Mouse (Mus musculus) MEL (cell line): ENCODE data around the gene Fosb. TPM values are rescaled to one million over a fixed set of nuclear protein-coding genes. Genes with fewer than 3 reads are reported as not detected.

Experiments
- DNase-seq: peaks from one replicate; pipeline ENCODE4 v3.0.0; 2011; ENCODE audit warnings: low read depth, low spot score
- H3K27ac ChIP-seq: 2 replicates; pipeline ENCODE4 v1.5.1; 2012; ENCODE audit warnings: low read depth, mild to moderate bottlenecking, control low read depth, low read length, moderate library complexity; ENCODE audit not compliant: control insufficient read depth
- H3K27me3 ChIP-seq, 2 experiments: fragments of 150-350 bp in 1 of 2; sonication (generic) in 1 of 2; 2 replicates each; pipeline ENCODE4 v1.6.1; 2012; ENCODE audit warnings: low read length in 2 of 2, mild to moderate bottlenecking in 2 of 2, improper control_type of control experiment in 1 of 2, moderate library complexity in 1 of 2; ENCODE audit not compliant: insufficient read depth in 2 of 2, control insufficient read depth in 1 of 2
- H3K36me3 ChIP-seq, 2 experiments: 2 replicates each; pipeline ENCODE4 v1.6.1; 2012 to 2014; ENCODE audit warnings: low read length in 2 of 2, improper control_type of control experiment in 1 of 2, inconsistent platforms in 1 of 2, mild to moderate bottlenecking in 1 of 2; ENCODE audit not compliant: insufficient read depth in 2 of 2, control insufficient read depth in 1 of 2
- H3K4me1 ChIP-seq, 2 experiments: fragments of 150-350 bp in 1 of 2; sonication (generic) in 1 of 2; 2 replicates each; pipeline ENCODE4 v1.6.1; 2012; ENCODE audit warnings: low read length in 2 of 2, improper control_type of control experiment in 1 of 2, mild to moderate bottlenecking in 1 of 2; ENCODE audit not compliant: insufficient read depth in 2 of 2, control insufficient read depth in 1 of 2
- H3K4me3 ChIP-seq, 2 experiments: fragments of 150-350 bp in 1 of 2; sonication (generic) in 1 of 2; 2 replicates each; pipeline ENCODE4 v1.5.1; 2012; ENCODE audit warnings: low read depth in 2 of 2, low read length in 2 of 2, mild to moderate bottlenecking in 2 of 2, moderate library complexity in 2 of 2, control low read depth in 1 of 2, improper control_type of control experiment in 1 of 2; ENCODE audit not compliant: control insufficient read depth in 1 of 2, insufficient read depth in 1 of 2
- H3K79me2 ChIP-seq: 2 replicates; pipeline ENCODE4 v1.6.1; 2012; ENCODE audit warnings: mild to moderate bottlenecking, low read length, moderate library complexity; ENCODE audit not compliant: control insufficient read depth, poor library complexity, insufficient read depth
- H3K9ac ChIP-seq: 2 replicates; pipeline ENCODE4 v1.6.1; 2012; ENCODE audit warnings: low read depth, mild to moderate bottlenecking, control low read depth, low read length, moderate library complexity; ENCODE audit not compliant: control insufficient read depth, poor library complexity, severe bottlenecking
- H3K9me3 ChIP-seq: fragments of 150-350 bp; sonication (generic); replicated peaks from 2 replicates; pipeline ENCODE4 v1.6.1; 2012; ENCODE audit warnings: mild to moderate bottlenecking, low read length, improper control_type of control experiment, moderate library complexity; ENCODE audit not compliant: insufficient read depth
- BHLHE40 ChIP-seq: IDR thresholded peaks from 2 replicates; pipeline ENCODE4 v1.6.1; 2012; ENCODE audit warnings: low read depth, mild to moderate bottlenecking, inconsistent platforms, low read length, improper control_type of control experiment, borderline replicate concordance
- CHD2 ChIP-seq: IDR thresholded peaks from 2 replicates; pipeline ENCODE4 v1.6.1; 2011; ENCODE audit warnings: low read length, improper control_type of control experiment
- ETS1 ChIP-seq: IDR thresholded peaks from 2 replicates; pipeline ENCODE4 v1.6.1; 2012; ENCODE audit warnings: low read depth, mild to moderate bottlenecking, inconsistent platforms, low read length, improper control_type of control experiment, moderate library complexity
- GABPA ChIP-seq: IDR thresholded peaks from 2 replicates; pipeline ENCODE4 v1.6.1; 2012; ENCODE audit warnings: low read depth, mild to moderate bottlenecking, inconsistent platforms, low read length, improper control_type of control experiment, moderate library complexity
- HCFC1 ChIP-seq: IDR thresholded peaks from 2 replicates; pipeline ENCODE4 v1.6.1; 2012; ENCODE audit warnings: low read depth, mild to moderate bottlenecking, inconsistent platforms, low read length, improper control_type of control experiment, moderate library complexity
- KAT2A ChIP-seq: conservative IDR thresholded peaks from 2 replicates; pipeline ENCODE4 v1.6.1; 2012; ENCODE audit warnings: low read depth, low read length, improper control_type of control experiment, inconsistent platforms
- MAFK ChIP-seq: IDR thresholded peaks from 2 replicates; pipeline ENCODE4 v1.6.1; 2011; ENCODE audit warnings: low read depth, mild to moderate bottlenecking, low read length, improper control_type of control experiment, borderline replicate concordance
- MEF2A ChIP-seq: IDR thresholded peaks from 2 replicates; pipeline ENCODE4 v1.6.1; 2014; ENCODE audit warnings: low read depth, mild to moderate bottlenecking, inconsistent platforms, low read length, improper control_type of control experiment; ENCODE audit not compliant: poor library complexity, insufficient replicate concordance, severe bottlenecking; ENCODE audit errors: extremely low read depth
- MXI1 ChIP-seq: IDR thresholded peaks from 2 replicates; pipeline ENCODE4 v1.6.1; 2011; ENCODE audit warnings: mild to moderate bottlenecking, low read depth, low read length, improper control_type of control experiment
- MYB ChIP-seq: IDR thresholded peaks from 2 replicates; pipeline ENCODE4 v1.6.1; 2011; ENCODE audit warnings: mild to moderate bottlenecking, low read depth, low read length, improper control_type of control experiment
- MYC ChIP-seq: IDR thresholded peaks from 2 replicates; pipeline ENCODE4 v1.6.1; 2011; ENCODE audit warnings: low read depth, mild to moderate bottlenecking, low read length, improper control_type of control experiment, moderate library complexity
- NELFE ChIP-seq: IDR thresholded peaks from 2 replicates; pipeline ENCODE4 v1.6.1; 2011; ENCODE audit warnings: low read depth, low read length, improper control_type of control experiment
- POLR2AphosphoS5 ChIP-seq: IDR thresholded peaks from 2 replicates; pipeline ENCODE4 v1.6.1; 2012; ENCODE audit warnings: low read depth, borderline replicate concordance, mild to moderate bottlenecking, inconsistent platforms, low read length, moderate library complexity, mixed read lengths
- RAD21 ChIP-seq: IDR thresholded peaks from 2 replicates; pipeline ENCODE4 v1.6.1; 2011; ENCODE audit warnings: mild to moderate bottlenecking, low read depth, low read length, improper control_type of control experiment
- RCOR1 ChIP-seq: IDR thresholded peaks from 2 replicates; pipeline ENCODE4 v1.6.1; 2012; ENCODE audit warnings: low read depth, mild to moderate bottlenecking, inconsistent platforms, low read length, improper control_type of control experiment
- SMC3 ChIP-seq: IDR thresholded peaks from 2 replicates; pipeline ENCODE4 v1.6.1; 2011; ENCODE audit warnings: low read depth, low read length, improper control_type of control experiment
- USF1 ChIP-seq: IDR thresholded peaks from 2 replicates; pipeline ENCODE4 v1.6.1; 2014; ENCODE audit warnings: low read depth, mild to moderate bottlenecking, inconsistent platforms, low read length, improper control_type of control experiment, moderate library complexity
- USF2 ChIP-seq, 2 experiments: IDR thresholded peaks; 2 replicates each; pipeline ENCODE4 v1.6.1; 2011 to 2012; ENCODE audit warnings: improper control_type of control experiment in 2 of 2, low read length in 2 of 2, borderline replicate concordance in 1 of 2, inconsistent platforms in 1 of 2, low read depth in 1 of 2, mild to moderate bottlenecking in 1 of 2; ENCODE audit not compliant: insufficient read depth in 1 of 2
- ZMIZ1 ChIP-seq: IDR thresholded peaks from 2 replicates; pipeline ENCODE4 v1.6.1; 2012; ENCODE audit warnings: low read depth, mild to moderate bottlenecking, inconsistent platforms, low read length, improper control_type of control experiment, moderate library complexity
- ZNF384 ChIP-seq: IDR thresholded peaks from 2 replicates; pipeline ENCODE4 v1.6.1; 2012; ENCODE audit warnings: low read depth, mild to moderate bottlenecking, inconsistent platforms, low read length, improper control_type of control experiment
- polyA plus RNA-seq, 2 experiments: library from polyadenylated mRNA; stranded (reverse) in 1 of 2; unstranded in 1 of 2; fragments of >175 nt in 1 of 2; fragments of >200 nt in 1 of 2; gene quantifications; 2 replicates each; pipeline versions ENCODE4 v1.2.1 to v1.2.4; 2012; ENCODE audit warnings: low replicate concordance in 2 of 2, low read depth in 1 of 2; ENCODE audit not compliant: insufficient read length in 2 of 2, insufficient read depth in 1 of 2, missing spikeins in 1 of 2
- total RNA-seq: library from RNA; depleted of rRNA; stranded (reverse); fragments of 300-350 nt; gene quantifications from 2 replicates; pipeline ENCODE4 v1.2.3, GENCODE M21; 2012

The Fosb gene
- total and polyA plus RNA-seq, 3 experiments: 0.04 to 0.49 TPM; not detected in 1

DNA sequence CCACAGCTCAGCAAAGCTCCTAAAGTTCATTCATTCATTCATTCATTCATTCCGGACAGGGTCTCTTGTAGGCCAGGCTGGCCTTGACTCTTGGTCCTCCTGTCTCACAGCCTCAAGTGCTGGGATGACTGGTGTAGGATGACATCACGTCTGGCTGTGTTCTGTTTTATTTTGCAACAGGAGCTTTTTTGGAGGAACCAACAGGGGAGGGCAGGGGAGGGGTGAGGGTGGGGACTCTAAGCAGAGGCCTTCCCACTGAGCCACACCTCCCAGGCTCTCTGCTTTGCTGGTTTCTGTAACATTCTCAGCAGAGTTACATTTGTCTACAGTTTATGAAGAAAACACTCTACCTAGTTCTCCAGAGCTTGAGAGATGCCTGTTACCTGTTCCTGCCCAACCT, 28.2 kb upstream of the Fosb start:
- Histone ChIP-seq H3K36me3 (peaks cover 0 to 3% of the 10 kb centered on the region in 2 experiments; a peak in 2 of 4 replicates), H3K27ac (no peak overlapping the region), H3K4me3 (no peak overlapping the region), H3K27me3 (peaks cover 0 to 6% of the 10 kb centered on the region in 2 experiments; a peak in 2 of 4 replicates), H3K9me3 (no peaks in the 10 kb centered on the region), H3K9ac (no peak overlapping the region), H3K4me1 (peaks cover 6 to 7% of the 10 kb centered on the region in 2 experiments)
- no peak for DNase-seq
- TF ChIP-seq ZMIZ1 (no peak), MEF2A (no peak), CHD2 (no peak), MXI1 (no peak), SMC3 (no peak), MAFK (no peak), KAT2A (no peak), GABPA (no peak), USF2 (IDR thresholded peaks at IDR 0.05; ENCODE audit: borderline replicate concordance in 1 of 2, insufficient read depth in 1 of 2, low read depth in 1 of 2, low read length in 2 of 2) (no peak), NELFE (no peak), ETS1 (no peak), POLR2AphosphoS5 (no peak), RAD21 (no peak)
- TF ChIP-seq, all 39 proteins: peak for 0
- no peaks in the 10 kb centered on the region for H3K79me2 ChIP-seq

GRCm38 (mm10) chr7:19337122-19337521, 27.3 kb upstream of the Fosb start:
- H3K27me3 ChIP-seq: peaks cover 0 to 6% of the 10 kb centered on the region in 2 experiments; a peak in 2 of 4 replicates
- no peak overlapping the region for H3K9ac ChIP-seq
- no peaks in the 10 kb centered on the region for H3K79me2 ChIP-seq
- no peak for DNase-seq
- H3K9me3 ChIP-seq: no peaks in the 10 kb centered on the region
- H3K36me3 ChIP-seq: peaks cover 0 to 7% of the 10 kb centered on the region in 2 experiments; a peak in 2 of 4 replicates
- TF ChIP-seq MYC (no peak), POLR2AphosphoS5 (no peak), MAFK (no peak), ZNF384 (no peak), HCFC1 (no peak), USF1 (no peak), MYB (no peak), RCOR1 (no peak), ZMIZ1 (no peak), BHLHE40 (no peak)
- no peak overlapping the region for H3K4me3 ChIP-seq
- H3K4me1 ChIP-seq: peaks cover 4 to 7% of the 10 kb centered on the region in 2 experiments
- no peak overlapping the region for H3K27ac ChIP-seq
